Mouse (Mus musculus) CD4-positive, CD25-positive, alpha-beta regulatory T cell, adult 4 months (primary cell): ENCODE data around the gene Mast1. TPM values are rescaled to one million over a fixed set of nuclear protein-coding genes. Genes with fewer than 3 reads are reported as not detected.

Source experiments
- ATAC-seq: one replicate; pipeline ENCODE4 v1.8.0; 2017
- polyA plus RNA-seq, 2 experiments: library from polyadenylated mRNA; unstranded; fragments of 100-300 nt; shearing (Covaris generic); gene quantifications; one replicate each; pipeline ENCODE4 v1.2.1; 2017

The Mast1 gene
- 1 to 10 TPM; 1.2 to 1.3 TPM for polyA plus RNA-seq

GRCm38 (mm10) chr8:84936962-84937546, at the start of gene Mast1:
Mast1 (minus strand) TSS chr8:84937359.
- ATAC-seq: peak; percentile 60

GRCm38 (mm10) chr8:84986379-84986945, 49.3 kb upstream of the Mast1 start:
- no peak for ATAC-seq

GRCm38 (mm10) chr8:84985684-84986378, 48.7 kb upstream of the Mast1 start:
- ATAC-seq: peak; percentile 71

DNA sequence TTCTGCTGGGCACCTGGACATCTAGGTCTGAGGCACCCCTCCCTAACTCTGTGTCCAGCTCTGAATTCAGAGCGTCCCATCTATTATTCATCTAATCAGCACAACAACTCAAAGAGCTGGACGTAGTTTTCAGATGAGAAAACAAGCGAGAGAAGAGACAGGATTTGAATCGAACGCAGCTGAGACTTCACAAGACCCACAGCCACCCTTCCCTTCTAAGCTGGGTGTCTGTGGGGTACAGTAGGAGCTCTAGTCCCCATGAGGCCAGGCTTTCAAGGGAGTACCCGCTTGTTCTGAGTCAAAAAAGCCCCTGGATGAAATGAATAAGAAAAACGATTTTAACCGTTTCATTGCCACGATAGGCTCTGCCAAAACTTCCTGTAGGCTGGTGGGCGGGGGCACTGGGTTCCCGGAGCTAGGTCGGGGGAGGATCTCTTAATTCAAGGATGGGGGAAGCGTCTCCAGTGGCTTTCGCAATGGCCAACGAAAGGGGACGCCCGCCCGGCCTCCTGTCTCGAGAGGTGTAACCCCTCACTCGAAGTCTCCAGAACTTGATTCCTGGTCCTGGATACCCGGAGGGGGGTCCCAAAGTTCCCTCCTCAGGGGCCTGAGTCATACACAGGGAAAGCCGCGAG, 48.0 kb upstream of the Mast1 start:
- ATAC-seq: peak; percentile 12

DNA sequence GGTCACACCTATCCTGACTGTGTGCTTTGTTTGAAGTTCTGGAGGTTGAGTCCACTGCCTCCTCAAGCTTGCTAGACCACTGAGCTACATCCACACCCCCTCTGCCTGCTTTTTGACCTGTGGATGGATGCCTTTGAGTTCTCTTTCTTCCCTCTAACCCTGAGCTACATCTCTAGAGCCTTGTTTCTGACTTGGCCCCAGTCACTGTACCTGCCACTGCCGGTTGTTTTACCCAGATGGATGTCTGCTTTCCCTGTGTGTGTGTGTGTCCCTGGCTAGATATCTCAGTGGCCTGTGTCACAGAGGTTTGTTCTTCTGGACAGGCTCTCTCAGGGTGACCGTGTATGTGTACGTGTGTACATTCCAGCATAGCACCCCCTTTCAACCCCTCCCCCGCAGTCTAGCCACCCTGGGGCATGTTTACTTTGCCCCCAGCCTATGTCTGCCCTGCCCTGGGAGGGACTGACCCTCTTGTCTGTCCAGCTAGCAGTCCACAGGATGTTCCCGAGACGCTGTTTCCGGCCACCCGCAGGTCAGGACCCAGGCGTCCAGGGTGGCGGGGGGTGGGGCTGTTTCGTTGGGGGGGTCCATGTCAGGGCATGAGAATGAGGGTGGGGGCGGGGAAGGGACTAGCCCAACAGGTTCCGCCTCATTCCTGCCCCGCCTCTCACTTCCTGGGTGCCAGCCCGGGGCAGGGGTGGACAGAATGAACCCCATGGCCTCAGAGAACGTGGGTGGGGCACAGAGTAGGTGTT, 47.3 kb upstream of the Mast1 start:
- ATAC-seq: no peak

DNA sequence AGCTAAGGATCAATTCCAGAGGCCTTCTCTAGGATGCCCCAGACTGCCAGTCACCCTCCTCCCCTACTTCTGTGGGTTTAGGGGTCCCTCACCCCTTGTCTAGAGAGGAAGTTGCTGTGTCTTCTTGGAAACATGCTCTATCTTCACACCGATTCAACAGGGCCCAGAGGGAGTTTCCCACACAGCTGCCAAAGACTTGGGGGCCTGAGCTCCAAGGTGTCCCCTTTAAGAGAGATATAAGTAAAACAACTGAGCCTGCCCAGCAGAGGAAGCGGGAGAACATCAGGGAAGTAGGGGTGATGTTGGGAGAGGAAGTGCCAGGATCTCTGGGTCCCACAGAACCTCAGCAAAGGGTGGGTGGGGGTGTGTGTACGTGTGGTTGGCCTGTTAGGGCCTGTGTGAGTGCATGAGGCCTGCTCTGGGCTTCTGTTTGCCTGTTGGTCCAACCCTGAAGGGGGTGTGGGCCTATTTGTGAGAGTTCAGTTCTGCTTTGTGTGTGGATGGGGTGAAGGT, 45.4 kb upstream of the Mast1 start:
- ATAC-seq: no peak

DNA sequence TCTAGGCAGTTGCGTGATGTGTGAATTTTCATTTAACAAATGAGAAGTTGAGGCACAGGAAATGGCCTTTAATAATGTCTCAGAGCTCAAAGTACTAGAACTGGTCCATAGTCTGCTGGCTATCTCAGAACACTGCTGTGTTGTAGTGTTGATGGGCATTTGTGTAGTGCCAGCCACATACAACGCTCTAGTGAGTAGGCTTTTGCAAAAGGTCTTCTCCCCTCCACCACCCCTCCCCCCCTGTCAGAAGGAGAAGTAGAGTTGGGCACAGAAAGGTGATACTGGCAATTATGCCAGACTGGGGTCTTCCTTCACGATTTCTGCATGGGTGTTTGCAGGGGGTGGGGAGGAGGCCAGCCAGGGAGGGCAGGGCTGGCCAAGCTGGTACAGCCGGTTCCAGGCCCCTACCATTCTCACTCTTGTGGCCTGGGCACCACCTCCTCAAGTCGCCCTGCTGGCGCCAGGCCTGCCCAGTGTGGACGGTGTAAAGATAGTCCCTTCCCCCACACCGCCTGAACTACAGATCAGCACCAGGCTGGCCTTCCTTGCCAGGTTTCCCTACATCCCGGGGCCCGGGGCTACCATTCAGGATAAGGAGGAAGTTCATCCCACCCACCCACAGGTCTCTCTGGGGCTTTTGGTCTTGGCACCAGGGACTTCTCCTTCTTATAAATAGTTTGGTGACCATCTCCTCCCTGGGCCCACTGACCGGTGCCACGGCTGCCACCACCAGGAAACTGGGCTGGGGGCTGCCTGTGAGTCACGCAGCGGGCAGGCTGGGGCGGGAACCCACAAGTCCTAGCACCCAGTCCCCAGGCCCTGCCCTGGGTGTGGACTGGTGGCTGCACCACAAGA, 44.7 kb upstream of the Mast1 start:
- no peak for ATAC-seq

DNA sequence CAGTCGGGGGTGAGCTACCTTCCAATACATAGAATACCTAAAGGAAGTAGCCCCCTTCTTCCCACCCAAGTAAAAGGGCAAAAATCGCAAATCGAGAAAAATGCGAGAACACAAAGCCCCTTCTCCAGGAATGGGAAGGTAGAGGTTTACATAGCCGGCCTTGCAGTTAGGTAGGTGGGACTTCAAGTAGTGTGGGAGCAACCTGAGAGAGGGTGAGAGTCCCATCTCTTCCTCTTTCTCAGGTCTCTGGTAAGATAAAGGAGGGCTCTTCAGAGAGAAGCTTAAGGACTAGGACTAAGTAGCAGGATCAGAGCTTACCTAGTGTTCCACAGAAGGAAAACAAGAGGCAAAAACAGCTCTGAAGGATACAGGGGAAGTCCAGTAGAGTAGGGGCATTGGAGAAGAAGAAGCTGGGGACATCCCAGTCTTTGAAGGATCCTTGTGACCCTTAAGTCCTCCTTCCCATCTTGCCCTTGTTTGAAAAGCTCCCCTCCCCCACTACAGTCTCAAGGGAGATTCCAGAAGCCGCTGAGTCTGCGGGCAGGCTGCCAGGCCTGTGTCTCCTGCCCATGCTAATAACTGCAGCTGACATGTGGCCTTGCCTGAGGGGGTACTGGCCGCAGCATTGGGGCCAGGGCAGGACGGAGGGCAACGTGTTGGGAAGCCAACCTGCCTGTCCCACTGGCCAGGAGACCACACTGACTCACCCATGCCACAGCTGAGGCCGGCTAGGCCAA, 43.6 kb upstream of the Mast1 start:
- ATAC-seq: no peak

GRCm38 (mm10) chr8:84979599-84980421, 42.7 kb upstream of the Mast1 start:
- peak; percentile 29 for ATAC-seq

DNA sequence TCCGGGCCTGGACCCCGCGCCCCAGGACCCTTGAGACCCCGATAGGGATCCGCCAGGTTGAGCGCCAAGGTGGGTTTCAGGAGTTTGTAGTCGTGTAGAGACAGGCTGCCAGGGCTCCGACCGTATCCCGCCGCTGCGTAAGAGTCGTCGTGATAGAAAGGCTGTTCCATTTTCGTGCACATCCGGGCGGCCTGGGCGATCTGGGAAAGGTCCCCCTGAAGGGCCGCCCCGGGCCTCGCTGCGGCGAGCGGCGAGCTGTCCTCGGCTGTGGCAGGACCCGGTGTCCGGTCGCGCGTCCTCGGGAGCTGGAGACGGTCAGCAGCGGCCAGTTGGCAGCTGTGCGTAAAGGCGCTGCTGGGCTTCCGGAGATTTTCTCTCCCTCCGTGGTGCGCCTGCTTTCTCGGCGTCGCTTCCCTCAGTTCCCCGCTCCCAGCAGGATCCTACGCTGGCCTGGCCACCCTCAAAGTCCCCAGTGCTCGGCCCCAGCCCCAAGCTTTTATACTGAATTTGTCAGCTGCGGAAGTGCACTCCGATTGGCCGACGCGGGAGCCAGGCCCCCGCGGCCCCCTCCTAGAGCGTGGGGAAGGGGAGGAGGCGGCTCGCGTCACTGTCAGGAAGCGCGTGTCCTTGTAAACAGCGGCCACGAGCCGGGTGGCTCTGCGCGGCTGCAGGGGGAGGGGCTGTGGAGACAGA, 41.2 kb upstream of the Mast1 start, which contains the start of gene Junb:
Gene Junb (minus strand): TSS at position 471 of the 693 bp plus-strand sequence.
- peak; percentile 38 for ATAC-seq

DNA sequence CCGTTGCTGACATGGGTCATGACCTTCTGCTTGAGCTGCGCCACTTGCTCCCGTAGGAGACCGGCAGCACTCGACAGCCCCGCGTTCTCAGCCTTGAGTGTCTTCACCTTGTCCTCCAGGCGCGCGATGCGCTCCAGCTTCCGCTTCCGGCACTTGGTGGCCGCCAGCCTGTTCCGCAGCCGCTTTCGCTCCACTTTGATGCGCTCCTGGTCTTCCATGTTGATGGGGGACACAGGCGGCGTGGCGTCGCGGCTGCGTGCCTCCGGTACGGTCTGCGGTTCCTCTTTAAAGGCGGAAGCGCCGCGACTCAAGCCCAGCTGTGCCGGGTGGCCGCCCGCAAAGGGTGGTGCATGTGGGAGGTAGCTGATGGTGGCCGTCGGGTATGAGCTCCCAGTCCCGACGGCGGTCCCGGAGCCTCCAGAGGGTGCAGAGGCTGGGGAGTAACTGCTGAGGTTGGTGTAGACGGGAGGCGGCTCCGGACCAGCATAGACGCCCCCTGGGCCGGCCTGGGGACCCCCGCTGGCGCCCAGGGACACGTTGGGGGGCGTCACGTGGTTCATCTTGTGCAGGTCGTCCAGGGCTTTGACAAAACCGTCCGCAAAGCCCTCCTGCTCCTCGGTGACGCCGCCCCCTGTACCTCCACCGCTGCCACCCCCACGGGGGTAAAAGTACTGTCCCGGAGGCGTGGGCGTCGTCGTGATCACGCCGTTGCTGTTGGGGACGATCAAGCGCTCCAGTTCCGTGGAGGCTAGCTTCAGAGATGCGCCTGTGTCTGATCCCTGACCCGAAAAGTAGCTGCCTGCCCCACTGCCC, 40.5 kb upstream of the Mast1 start:
- peak; percentile 5 for ATAC-seq

GRCm38 (mm10) chr8:84976763-84977434, 39.7 kb upstream of the Mast1 start:
- ATAC-seq: peak; percentile 0

- ATAC-seq: peak; percentile 51
Measured at GRCm38 (mm10) chr8:84976031-84976762, 39.0 kb upstream of the Mast1 start.

GRCm38 (mm10) chr8:84975434-84975833, 38.3 kb upstream of the Mast1 start:
- no peak for ATAC-seq

DNA sequence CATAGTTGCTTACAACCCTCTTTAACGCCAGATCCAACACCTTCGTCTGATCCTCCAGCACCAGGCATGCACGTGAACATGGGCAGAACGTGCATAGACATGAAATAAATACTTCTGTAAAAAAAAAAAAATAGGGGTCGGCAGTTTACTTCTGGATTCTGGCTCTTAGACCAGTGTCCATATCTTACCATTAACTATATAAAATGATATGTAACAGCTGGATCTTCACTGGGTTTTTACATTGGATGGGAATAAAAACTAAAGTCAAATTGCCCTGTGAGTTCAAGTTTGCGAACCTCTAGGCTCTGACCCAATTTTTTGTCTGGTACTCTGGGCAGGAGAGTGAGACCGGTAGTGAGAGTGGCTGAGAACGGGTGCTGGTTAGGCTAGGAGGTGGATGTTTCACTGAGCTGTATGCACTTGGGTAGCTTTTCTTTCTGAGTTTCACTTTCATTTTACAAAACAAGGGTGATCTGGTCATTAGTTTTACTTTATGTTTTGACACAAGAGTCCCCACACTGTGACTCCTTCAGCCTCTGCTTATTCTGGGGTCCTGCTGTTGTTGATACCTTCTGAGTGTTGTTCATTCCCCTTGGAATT, 37.5 kb upstream of the Mast1 start:
- ATAC-seq: no peak

GRCm38 (mm10) chr8:84973803-84974542, 36.8 kb upstream of the Mast1 start:
- ATAC-seq: no peak
